Mouse (Mus musculus) forebrain, embryonic 14.5 days (tissue): ENCODE data around the gene Pknox1. TPM values are rescaled to one million over a fixed set of nuclear protein-coding genes. Genes with fewer than 3 reads are reported as not detected.
"Not testable (repeated sequence)": the region's sequence is repeated elsewhere in the genome, so short reads cannot be mapped to it uniquely, and the experiment has no call there.

Experiments
- ATAC-seq: fragments of 200-750 bp; cut with Nextera tagmentation; 2 replicates; pipeline ENCODE4 v1.8.0; 2017; ENCODE audit warnings: mild to moderate bottlenecking, moderate library complexity
- DNase-seq: peaks from one replicate; pipeline ENCODE4 v3.0.0-alpha.2; 2015; ENCODE audit warnings: low spot score
- H3K27ac ChIP-seq: fragments of 300-500 bp; sonication (generic); 2 replicates; pipeline ENCODE4 v1.5.1; 2014; ENCODE audit warnings: low read depth, mild to moderate bottlenecking, control low read depth, low read length, moderate library complexity
- H3K27me3 ChIP-seq: fragments of 300-500 bp; sonication (generic); replicated peaks from 2 replicates; pipeline ENCODE4 v1.6.1; 2014; ENCODE audit warnings: low read length, control low read depth, mixed read lengths; ENCODE audit not compliant: control insufficient read depth, insufficient read depth
- H3K36me3 ChIP-seq: fragments of 300-500 bp; sonication (generic); 2 replicates; pipeline ENCODE4 v1.6.1; 2014; ENCODE audit warnings: low read length, control low read depth; ENCODE audit not compliant: control insufficient read depth, insufficient read depth
- H3K4me1 ChIP-seq: fragments of 300-500 bp; sonication (generic); 2 replicates; pipeline ENCODE4 v1.6.1; 2014; ENCODE audit warnings: antibody characterized with exemption, low read length, control low read depth; ENCODE audit not compliant: control insufficient read depth, insufficient read depth
- H3K4me2 ChIP-seq: fragments of 300-500 bp; sonication (generic); 2 replicates; pipeline ENCODE4 v1.6.1; 2014; ENCODE audit warnings: mild to moderate bottlenecking, control low read depth, low read length
- H3K4me3 ChIP-seq: fragments of 300-500 bp; sonication (generic); 2 replicates; pipeline ENCODE4 v1.5.1; 2014; ENCODE audit warnings: low read depth, low read length, control low read depth
- H3K9ac ChIP-seq: fragments of 300-500 bp; sonication (generic); 2 replicates; pipeline ENCODE4 v1.6.1; 2014; ENCODE audit warnings: mild to moderate bottlenecking, low read length, control low read depth, moderate library complexity
- H3K9me3 ChIP-seq: fragments of 300-500 bp; sonication (generic); replicated peaks from 2 replicates; pipeline ENCODE4 v1.6.1; 2016; ENCODE audit warnings: low read length, control low read depth, mixed read lengths; ENCODE audit not compliant: control insufficient read depth
- WGBS: fragments of 180-500 bp; shearing (Covaris S2); extraction: QIAGEN DNeasy Blood & Tissue Kit; methylation state at CpG from one replicate; pipeline ENCODE4 v1.1.7; 2014; 5-methylcytosine and 5-hydroxymethylcytosine counted together
- polyA plus RNA-seq: library from polyadenylated mRNA; unstranded; fragments of >200 nt; fragmentation: Nextera tagmentation; extraction: Ambion mirVana; gene quantifications from 2 replicates; pipeline ENCODE4 v1.2.1, GENCODE M21; 2014

Gene Pknox1
- polyA plus RNA-seq, 1 experiment from 2014 or later: 36.8 TPM

DNA sequence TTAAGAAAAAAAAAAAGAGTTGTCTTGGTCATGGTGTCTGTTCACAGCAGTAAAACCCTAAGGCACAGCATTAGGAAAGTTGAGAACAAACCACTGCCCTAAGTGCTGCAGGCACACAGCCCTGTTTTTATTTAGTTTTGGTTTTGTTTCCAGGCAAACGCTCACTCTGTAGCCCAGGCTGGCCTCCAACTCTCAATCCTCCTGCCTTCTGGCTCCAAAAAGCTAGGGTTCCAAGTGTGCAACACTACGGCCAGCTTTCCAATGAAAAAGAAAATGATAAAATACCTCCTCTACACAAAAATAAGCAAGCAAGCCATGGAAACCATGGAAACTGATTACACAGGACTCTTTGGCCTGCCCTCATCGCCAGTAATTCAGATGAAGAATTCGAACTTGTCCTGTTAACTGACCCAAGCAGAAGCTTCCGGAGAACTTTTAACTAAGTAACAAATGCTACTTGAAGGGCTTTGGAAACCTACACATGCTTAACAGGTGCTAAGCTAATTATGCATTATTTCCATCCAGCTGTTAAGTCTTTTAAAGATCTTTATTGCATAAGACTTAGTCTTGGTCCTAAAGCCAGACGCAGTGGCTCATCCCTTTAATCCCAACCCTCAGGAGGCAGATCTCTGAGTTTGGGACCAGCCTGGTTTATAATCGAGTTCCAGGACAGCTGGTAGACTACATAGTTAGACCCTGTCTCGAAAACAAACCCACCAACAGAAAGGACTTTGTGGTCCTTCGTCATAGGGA, 17.9 kb upstream of the Pknox1 start:
- 88% methylated on average over 9 of the region's 9 CpGs for WGBS
- Histone ChIP-seq H3K4me2 (no peak overlapping the region), H3K27ac (no peak overlapping the region), H3K9me3 (no peaks in the 10 kb centered on the region), H3K4me1 (no peaks in the 10 kb centered on the region), H3K36me3 (no peaks in the 10 kb centered on the region), H3K9ac (no peak overlapping the region), H3K27me3 (no peaks in the 10 kb centered on the region), H3K4me3 (no peak overlapping the region)
- ATAC-seq (no peak), DNase-seq (no peak)

DNA sequence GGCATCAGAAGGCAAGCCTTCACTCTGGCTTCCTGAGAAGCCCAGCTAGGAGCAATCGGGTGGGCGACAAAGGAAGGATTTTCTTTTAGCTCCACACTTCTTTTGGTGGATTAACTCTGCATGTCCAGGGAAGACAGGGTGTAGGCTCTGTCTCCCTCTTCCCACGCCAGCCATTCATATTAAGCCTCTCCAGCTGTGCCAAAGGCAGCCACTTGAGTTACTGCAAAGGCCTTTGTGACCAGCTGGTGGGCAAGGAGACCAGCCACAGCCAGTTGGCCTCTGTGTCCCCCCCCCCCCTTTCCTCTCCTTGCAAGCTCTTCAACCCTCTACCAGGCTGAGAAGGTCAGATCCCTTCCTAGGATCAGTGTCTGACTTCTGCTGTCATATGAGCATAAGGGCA, 16.6 kb upstream of the Pknox1 start:
- Histone ChIP-seq H3K27me3 (no peaks in the 10 kb centered on the region), H3K9ac (no peak overlapping the region), H3K9me3 (no peaks in the 10 kb centered on the region), H3K27ac (no peak overlapping the region), H3K4me2 (no peak overlapping the region), H3K36me3 (no peaks in the 10 kb centered on the region), H3K4me1 (no peaks in the 10 kb centered on the region), H3K4me3 (no peak overlapping the region)
- ATAC-seq (no peak), DNase-seq (no peak)
- WGBS: 18% methylated on average over 3 of the region's 3 CpGs

DNA sequence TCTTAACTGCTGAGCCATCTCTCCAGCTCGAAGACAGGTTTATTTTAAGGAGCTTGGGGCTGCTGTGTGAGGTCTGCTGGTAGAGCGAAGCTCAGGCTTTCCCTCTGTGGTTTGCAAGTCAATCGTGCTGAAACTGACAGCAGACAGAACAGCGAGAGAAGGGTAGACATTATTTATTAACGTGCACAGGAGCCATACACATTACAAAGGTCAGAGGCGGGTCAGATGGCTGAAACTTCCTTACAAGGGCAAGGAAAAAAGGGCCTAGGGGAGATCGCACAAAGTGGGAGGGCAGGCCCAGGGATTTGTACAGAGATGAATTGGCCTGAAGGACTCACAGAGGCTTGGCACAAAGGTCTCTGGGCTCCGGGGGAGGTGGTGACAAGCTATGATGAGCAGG, 15.1 kb upstream of the Pknox1 start:
- Histone ChIP-seq H3K4me2 (no peak overlapping the region), H3K4me1 (no peaks in the 10 kb centered on the region), H3K36me3 (no peaks in the 10 kb centered on the region), H3K9me3 (no peaks in the 10 kb centered on the region), H3K4me3 (no peak overlapping the region), H3K9ac (no peak overlapping the region), H3K27ac (no peak overlapping the region), H3K27me3 (no peaks in the 10 kb centered on the region)
- WGBS: 71% methylated on average over 8 of the region's 8 CpGs
- no peak for ATAC-seq
- no peak for DNase-seq

DNA sequence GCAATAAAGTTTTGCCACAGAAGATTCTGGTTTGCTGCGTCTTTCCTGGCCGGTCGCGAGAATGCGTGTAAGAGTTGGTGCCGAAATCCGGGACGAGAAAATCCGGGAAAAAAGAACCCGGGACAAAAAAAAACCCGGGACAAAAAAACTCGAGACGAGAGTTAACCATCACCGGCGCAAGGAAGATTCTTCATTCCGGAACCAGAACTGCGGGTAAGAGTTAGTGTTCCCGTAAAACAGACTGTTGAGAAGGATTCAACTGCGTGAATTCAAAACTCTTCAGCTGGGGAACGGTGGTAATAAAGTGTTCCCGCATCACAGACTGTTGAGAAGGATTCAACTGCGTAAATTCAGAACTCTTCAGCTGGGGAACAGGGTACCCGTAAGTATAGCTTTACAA, 11.9 kb upstream of the Pknox1 start:
- ATAC-seq, H3K36me3 ChIP-seq, H3K27ac ChIP-seq, H3K4me2 ChIP-seq, H3K9ac ChIP-seq, H3K27me3 ChIP-seq, H3K9me3 ChIP-seq, H3K4me3 ChIP-seq, H3K4me1 ChIP-seq, DNase-seq: not testable (repeated sequence)
- 94% methylated on average over 23 of the region's 23 CpGs for WGBS

DNA sequence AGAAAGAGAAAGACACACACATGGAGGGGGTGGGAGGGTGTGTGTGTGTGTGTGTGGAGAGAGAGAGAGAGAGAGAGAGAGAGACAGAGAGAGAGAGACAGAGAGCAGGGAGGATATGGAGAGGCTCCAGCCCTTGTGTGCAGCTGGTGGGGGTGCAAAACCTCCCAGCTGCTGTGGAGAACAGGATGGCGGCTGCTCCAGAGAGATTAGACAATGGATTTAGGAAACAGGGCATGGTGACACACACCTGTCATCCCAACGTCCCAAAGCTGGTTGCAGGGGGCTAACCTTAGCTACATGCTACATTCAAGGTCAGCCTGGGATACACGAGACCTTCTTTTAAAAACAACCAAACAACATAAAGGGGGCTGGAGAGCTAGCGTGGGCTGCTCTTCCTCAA, 8.3 kb upstream of the Pknox1 start:
- DNase-seq (no peak), ATAC-seq (no peak)
- Histone ChIP-seq H3K4me2 (no peak overlapping the region), H3K27ac (peak overlapping the region; percentile 10; the same call in 1 of the 2 replicates), H3K9ac (no peak overlapping the region), H3K9me3 (no peaks in the 10 kb centered on the region), H3K4me3 (no peak overlapping the region), H3K36me3 (no peaks in the 10 kb centered on the region), H3K4me1 (peaks cover 11% of the 10 kb centered on the region), H3K27me3 (no peaks in the 10 kb centered on the region)
- WGBS: 64% methylated on average over 4 of the region's 4 CpGs

DNA sequence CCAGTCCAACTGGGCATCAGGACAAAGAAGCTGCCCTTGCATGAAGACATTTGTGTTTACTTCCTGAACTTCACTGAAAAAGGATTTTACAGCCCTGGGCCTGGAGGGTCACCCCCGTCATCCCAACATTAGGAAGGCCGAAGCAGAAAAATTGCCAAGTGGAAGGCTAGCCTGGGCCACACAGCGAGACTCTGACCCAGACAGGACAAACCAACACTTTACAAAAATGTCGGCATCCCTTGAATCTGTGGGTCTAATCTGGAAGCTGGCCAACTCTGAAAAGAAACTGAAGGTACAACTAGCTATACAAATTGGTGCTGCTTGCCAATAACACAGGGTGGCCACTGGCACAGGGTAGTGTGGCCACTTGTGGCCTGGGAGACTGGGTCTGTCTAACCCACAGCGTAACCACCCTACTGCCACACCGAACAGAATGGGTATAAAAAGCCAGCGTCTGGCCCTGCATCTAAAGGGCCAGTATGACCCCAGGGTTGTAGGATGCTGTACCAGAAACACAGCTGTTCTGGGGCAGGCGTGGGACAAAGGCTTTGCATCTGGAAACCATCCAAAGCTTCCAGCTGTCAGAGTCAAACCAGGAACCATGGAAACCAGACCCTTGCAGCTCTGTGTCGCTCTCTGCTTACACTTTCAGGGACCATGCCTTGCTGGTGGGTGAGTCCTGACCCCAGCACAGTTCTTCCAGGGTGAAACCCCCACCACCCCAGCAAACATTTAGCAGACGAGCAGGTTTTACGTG, 7.2 kb upstream of the Pknox1 start:
- Histone ChIP-seq H3K4me2 (no peak overlapping the region), H3K9ac (0 out of 2 replicates have a peak overlapping the region, but pooled peaks have one; percentile 17), H3K9me3 (no peaks in the 10 kb centered on the region), H3K27ac (peak overlapping the region; percentile 60), H3K27me3 (no peaks in the 10 kb centered on the region), H3K4me1 (peaks cover 11% of the 10 kb centered on the region), H3K36me3 (no peaks in the 10 kb centered on the region), H3K4me3 (no peak overlapping the region)
- 62% methylated on average over 11 of the region's 11 CpGs for WGBS
- peak; percentile 79 for DNase-seq
- peak; percentile 81 for ATAC-seq

DNA sequence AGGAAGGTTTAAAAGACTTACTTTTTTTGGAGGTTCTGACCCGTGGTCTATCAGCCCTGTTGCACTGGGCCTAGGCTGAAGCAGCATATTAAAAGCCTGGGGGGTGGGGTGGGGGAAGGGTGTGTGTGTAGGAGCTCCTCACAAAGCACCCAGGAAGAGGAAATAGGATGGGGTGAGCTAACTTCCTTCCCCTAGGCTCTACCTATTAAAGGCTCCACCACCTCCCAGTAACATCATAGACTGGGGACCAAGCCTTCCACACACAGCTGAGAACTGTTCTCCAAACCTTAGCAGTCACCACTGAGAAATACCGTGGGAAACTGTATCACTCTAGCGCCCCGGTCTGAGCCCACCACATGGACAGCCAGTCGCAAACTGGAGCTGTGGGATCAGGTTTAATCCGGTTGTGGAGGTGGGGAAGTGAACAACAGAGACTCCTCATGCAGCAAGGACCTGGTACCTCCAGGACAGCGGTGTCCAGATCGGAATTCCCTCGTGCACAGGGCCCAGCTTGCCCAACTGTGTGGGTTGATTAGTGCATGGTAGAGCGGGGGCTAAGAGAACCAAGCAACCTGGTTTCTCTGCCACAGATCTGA, 6.5 kb upstream of the Pknox1 start:
- Histone ChIP-seq H3K4me1 (peaks cover 11% of the 10 kb centered on the region), H3K4me2 (no peak overlapping the region), H3K4me3 (no peak overlapping the region), H3K27ac (peak overlapping the region; percentile 60), H3K27me3 (no peaks in the 10 kb centered on the region), H3K36me3 (no peaks in the 10 kb centered on the region), H3K9ac (0 out of 2 replicates have a peak overlapping the region, but pooled peaks have one; percentile 17), H3K9me3 (no peaks in the 10 kb centered on the region)
- 85% methylated on average over 10 of the region's 10 CpGs for WGBS
- no peak for DNase-seq
- ATAC-seq: no peak

DNA sequence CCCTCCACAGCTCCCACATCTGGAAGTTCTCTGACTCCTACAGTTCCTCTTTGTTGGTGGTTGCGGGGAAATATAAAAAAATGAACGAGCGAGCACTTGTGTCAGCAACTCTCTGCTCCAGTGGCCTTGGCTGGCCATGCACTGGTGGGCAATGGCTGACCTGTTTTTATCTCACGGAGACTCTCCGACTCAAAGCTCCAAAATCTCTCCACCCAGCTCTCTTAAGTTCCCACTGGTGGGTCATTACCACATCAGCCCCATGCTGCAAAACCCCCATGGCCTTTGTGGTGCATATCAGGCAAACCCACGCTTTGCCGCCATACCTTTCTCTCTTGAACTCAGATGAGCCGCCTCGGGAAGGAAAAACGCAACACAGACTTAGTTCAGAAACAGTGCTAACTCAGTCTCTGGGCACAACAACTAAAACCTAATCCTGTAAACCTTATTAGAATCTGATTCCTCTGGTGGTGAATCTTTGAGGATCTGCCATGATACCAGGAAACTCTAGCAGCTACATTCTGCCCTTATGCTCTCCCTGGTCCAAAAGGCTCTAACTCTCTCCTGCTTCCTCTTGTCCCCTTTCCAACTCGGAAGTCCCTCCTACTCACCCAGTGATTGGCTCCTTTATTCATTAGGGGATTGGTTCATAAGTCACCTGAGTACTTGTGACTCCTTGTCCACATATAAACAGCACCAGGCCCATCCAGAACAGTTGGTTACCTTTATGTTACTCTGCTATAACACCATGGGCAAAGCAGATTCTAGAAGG, 5.3 kb upstream of the Pknox1 start:
- H3K27ac ChIP-seq: no peak overlapping the region
- no peak overlapping the region for H3K9ac ChIP-seq
- H3K4me3 ChIP-seq: no peak overlapping the region
- WGBS: 93% methylated on average over 11 of the region's 11 CpGs
- no peak overlapping the region for H3K4me2 ChIP-seq
- H3K9me3 ChIP-seq: no peaks in the 10 kb centered on the region
- H3K36me3 ChIP-seq: no peaks in the 10 kb centered on the region
- H3K27me3 ChIP-seq: no peaks in the 10 kb centered on the region
- DNase-seq (no peak), ATAC-seq (no peak)
- peaks cover 11% of the 10 kb centered on the region for H3K4me1 ChIP-seq
